Mouse (Mus musculus) ES-CJ7 (cell line): ENCODE measurements at regions not wholly inside any gene's neighbourhood (a gene's known extent, or its start where the extent isn't known, plus 50 kb on each side); places are given as distances from the start of the nearest gene placed in this dataset.
"Not testable (repeated sequence)": the region's sequence is repeated elsewhere in the genome, so short reads cannot be mapped to it uniquely, and the experiment has no call there.

ENCODE experiments used
- DNase-seq: peaks from one replicate; pipeline ENCODE4 v3.0.0; 2011; ENCODE audit warnings: low read depth, low spot score

GRCm38 (mm10) chr16:29909923-29910465, 154.2 kb upstream of the Hes1 start:
- no peak for DNase-seq

GRCm38 (mm10) chr16:29911164-29911571, 153.0 kb upstream of the Hes1 start:
- DNase-seq = no peak

GRCm38 (mm10) chr16:29913357-29914010, 150.7 kb upstream of the Hes1 start:
- DNase-seq = no peak

GRCm38 (mm10) chr16:29915346-29915745, 148.8 kb upstream of the Hes1 start:
- no peak for DNase-seq

- DNase-seq = no peak
These were observed 146.2 kb upstream of the Hes1 start for GRCm38 (mm10) chr16:29917989-29918388.

GRCm38 (mm10) chr16:29918396-29918795, 145.8 kb upstream of the Hes1 start:
- DNase-seq = no peak

GRCm38 (mm10) chr16:29920940-29921339, 143.2 kb upstream of the Hes1 start:
- DNase-seq = no peak

- DNase-seq = no peak
These were observed 142.8 kb upstream of the Hes1 start for GRCm38 (mm10) chr16:29921385-29921784.

- not testable (repeated sequence) for DNase-seq
These were observed 136.9 kb upstream of the Hes1 start for GRCm38 (mm10) chr16:29927276-29927675.

GRCm38 (mm10) chr16:29928291-29928690, 135.9 kb upstream of the Hes1 start:
- DNase-seq = no peak

- no peak for DNase-seq
These were observed 132.3 kb upstream of the Hes1 start for GRCm38 (mm10) chr16:29931746-29932351.

- DNase-seq = no peak
These were observed 129.5 kb upstream of the Hes1 start for GRCm38 (mm10) chr16:29934649-29935048.

GRCm38 (mm10) chr16:29938700-29939099, 125.5 kb upstream of the Hes1 start:
- DNase-seq = no peak

- DNase-seq = no peak
These were observed 124.8 kb upstream of the Hes1 start for GRCm38 (mm10) chr16:29939331-29939850.

- DNase-seq = no peak
These were observed 124.1 kb upstream of the Hes1 start for GRCm38 (mm10) chr16:29939869-29940707.

- DNase-seq = peak; percentile 51
These were observed 122.1 kb upstream of the Hes1 start for GRCm38 (mm10) chr16:29942111-29942510.

GRCm38 (mm10) chr16:29943963-29944860, 120.0 kb upstream of the Hes1 start:
- no peak for DNase-seq

- no peak for DNase-seq
These were observed 119.2 kb upstream of the Hes1 start for GRCm38 (mm10) chr16:29944966-29945365.

GRCm38 (mm10) chr16:29945376-29945890, 118.8 kb upstream of the Hes1 start:
- DNase-seq = no peak

- DNase-seq = peak; percentile 58
These were observed 118.1 kb upstream of the Hes1 start for GRCm38 (mm10) chr16:29945891-29946598.
